Mouse (Mus musculus) frontal cortex, postnatal 10 days (tissue): ENCODE results near the gene Slc25a30.
A peak's percentile ranks its signal among the peaks of the same experiment; 100 is the strongest.
"Not testable (repeated sequence)": the region's sequence is repeated elsewhere in the genome, so short reads cannot be mapped to it uniquely, and the experiment has no call there.

Experiments
- DNase-seq, 2 experiments: peaks; one replicate each; pipeline ENCODE4 v3.0.0; 2022; ENCODE audit warnings: low spot score in 2 of 2, mixed read lengths in 1 of 2

The Slc25a30 gene

DNA sequence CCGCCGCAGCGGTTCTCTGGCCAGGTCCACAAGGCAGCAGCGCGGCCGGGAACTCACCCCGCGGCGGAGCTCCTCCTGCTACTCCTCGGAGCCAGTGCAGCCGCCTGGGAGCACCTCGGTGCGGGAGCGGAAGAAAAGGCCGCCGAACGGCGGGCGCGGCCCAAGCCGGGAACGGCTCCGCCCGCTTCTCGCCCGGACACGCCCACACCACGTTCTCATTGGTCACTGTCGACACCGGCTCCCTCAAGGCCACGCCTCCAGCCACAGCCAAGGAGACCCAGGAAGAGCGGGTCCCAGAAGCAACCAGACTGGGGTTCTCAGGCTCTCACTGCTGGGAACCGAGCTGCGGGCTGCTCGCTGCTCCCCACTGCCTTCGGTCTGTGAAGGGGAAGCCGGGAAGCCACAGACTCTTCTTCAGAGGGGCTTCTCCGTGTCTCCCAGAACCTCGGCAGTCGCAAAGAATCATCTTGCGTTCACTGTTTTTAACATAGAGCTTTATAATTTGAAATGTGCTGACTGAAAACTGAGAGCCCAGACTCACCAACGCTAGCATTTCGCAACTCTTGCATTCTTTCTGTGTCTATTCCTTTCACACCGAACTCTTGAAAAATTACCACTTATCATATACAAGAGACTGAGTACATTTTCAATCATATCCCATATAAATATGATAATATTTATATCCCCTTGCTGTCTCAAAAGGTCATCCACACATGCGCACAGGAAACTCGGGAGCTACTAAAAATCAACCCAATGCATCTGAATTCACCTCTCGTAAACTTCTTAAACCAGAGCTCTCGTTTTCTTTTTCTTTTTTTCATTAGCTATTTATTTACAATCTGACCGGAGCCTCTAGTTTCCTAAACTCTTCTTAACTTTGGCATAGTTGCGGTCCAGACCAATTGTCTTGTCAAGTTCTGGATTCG, at the start of gene Slc25a30:
Gene Slc25a30, minus strand, starts transcription at position 170 of the 926 bp plus-strand sequence.
- DNase-seq = peak; percentile 93 to 96

GRCm38 (mm10) chr14:75836579-75836978, 49.7 kb upstream of the Slc25a30 start:
- no peak for DNase-seq

DNA sequence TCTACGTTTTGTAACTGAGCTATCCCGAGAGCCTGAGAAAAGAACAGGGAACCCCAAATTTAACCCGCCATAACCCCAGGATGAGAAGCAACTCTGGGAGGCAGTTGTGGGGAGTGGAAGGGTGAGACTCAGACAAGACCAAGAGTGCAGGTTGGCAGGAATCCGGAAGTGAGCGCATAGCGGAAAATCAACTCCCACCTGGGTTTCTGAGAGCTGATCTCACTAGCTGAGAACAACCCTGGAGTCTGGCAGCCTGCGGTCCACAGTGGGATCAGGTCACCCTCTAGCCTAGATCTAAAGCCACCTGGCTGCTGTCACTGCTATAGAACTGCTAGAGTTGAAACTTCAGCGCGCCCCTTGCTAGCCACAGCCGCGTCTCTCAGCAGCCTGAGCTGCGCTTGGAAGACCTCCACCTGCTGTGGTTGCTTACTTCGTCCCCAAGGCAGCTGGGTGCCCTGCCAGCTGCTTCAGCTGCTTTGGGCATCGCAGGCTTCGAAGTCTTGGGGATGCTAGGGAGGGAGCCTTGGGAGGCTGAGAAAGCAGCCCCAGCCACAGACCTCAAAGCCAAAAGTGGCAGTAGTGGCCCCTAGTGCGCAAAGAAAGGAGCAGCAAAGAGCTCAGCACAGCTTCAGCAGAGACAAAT, 48.0 kb upstream of the Slc25a30 start:
- no peak for DNase-seq

DNA sequence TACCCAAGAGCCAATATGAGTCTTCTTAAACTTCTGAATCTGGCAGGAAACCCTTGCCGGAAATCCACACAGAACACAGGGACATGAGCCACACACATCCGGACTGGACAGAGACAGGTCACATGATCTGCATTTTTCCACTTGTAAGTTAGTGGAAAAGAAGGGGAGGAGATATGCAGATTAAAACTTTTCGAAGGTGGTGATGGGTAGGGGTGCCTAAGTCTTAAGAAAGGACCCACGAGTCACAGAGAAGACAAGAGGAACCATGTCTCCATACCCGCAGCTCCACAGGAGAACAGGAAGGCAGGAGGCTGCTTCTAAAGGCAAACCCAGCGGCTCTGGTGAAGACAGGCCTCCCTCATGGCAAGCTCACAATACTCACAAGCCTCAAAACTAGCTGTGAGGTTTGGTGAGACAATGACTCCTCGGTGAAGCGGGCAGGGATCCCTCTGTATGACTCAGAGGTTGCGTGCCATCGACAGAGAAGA, 47.5 kb upstream of the Slc25a30 start:
- peak in 1 of 2 experiments; percentile 52 for DNase-seq

- DNase-seq = no peak
Measured at GRCm38 (mm10) chr14:75833546-75834250, 46.9 kb upstream of the Slc25a30 start.

- DNase-seq = no peak
Measured at GRCm38 (mm10) chr14:75832982-75833381, 46.1 kb upstream of the Slc25a30 start.

GRCm38 (mm10) chr14:75832031-75832430, 45.2 kb upstream of the Slc25a30 start:
- no peak for DNase-seq

- DNase-seq = not testable (repeated sequence)
Measured at GRCm38 (mm10) chr14:75829817-75830216, 43.0 kb upstream of the Slc25a30 start.

- DNase-seq = peak; percentile 78 to 86
Measured at GRCm38 (mm10) chr14:75828866-75829806, 42.3 kb upstream of the Slc25a30 start.

DNA sequence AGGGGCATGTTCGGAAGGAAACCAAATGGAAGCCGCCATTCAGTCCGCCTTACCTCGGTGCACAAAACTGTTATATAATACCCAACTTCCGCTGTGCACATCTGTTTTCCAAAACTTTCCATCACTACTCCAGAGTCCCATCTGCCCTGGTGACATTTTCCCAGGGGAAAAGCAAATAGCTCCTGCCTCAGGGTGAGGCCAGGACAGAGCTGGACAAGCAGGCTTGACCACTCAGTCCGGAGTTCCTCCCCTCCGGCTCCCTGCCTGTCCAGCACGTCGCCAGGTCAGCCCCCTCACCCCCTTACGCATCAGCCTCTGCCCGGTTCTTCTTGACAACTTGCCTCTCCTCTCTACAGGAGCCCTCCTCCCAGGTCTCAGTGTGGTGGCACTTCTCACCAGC, 41.4 kb upstream of the Slc25a30 start:
- DNase-seq = no peak

- DNase-seq = no peak
Measured at GRCm38 (mm10) chr14:75826851-75827410, 40.1 kb upstream of the Slc25a30 start.

DNA sequence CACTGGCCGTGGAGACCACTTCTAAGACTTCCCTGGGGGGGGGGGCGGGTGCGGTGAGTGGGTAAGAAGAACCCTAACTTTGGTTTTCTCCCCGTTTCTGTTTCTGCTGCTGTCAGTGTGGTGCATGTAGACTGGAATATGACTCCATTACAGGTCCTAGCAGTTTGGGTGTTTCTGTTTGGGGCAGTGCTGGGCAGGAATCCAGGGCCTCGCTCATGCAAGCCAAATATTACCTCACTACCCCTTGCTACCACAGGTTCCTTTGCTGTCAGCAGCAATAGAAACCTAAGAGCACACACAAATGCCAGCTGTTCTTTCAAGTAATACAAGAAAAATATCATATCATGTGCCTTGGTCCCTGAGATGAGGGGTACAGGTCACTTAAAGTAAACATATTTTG, 33.2 kb upstream of the Slc25a30 start:
- no peak for DNase-seq

DNA sequence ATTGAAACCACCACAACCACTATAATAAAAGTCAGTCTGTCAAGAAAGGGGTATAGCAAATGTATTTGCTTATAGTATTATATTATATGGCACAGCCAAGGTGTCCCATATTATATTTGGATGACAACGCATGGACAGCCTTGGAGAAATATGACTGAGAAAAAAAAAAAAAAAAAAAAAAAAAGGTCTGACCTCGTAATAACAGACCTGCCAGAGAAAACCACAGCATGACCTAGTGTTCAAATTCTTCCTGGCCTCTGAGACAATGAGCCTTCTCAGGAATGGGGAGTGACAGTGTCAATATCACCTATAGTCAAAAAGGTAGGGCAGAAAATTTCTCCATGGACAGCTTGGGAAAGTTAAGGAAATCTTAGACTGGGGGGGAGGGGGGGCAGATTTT, 32.5 kb upstream of the Slc25a30 start:
- no peak for DNase-seq

DNA sequence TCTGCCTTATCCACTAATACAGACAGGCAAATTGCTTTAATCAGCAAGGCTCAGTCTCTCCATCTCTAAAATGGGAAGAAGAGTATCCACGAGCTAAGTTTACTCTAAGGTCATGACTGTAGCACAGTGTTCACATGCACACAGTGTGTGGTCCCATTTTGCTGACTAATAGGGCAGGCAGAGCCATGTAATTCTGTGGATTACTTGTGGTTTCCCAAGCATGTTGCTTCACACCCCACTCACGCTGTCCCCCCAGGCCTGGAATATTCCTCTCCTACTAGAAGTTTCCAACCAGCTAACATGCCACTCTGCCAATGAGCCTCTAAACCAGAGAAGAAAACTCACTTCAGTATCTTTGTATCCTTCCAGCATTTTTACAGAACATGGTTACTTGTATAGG, 31.7 kb upstream of the Slc25a30 start:
- DNase-seq = no peak

- no peak for DNase-seq
Measured at GRCm38 (mm10) chr14:75809931-75810330, 23.1 kb upstream of the Slc25a30 start.

DNA sequence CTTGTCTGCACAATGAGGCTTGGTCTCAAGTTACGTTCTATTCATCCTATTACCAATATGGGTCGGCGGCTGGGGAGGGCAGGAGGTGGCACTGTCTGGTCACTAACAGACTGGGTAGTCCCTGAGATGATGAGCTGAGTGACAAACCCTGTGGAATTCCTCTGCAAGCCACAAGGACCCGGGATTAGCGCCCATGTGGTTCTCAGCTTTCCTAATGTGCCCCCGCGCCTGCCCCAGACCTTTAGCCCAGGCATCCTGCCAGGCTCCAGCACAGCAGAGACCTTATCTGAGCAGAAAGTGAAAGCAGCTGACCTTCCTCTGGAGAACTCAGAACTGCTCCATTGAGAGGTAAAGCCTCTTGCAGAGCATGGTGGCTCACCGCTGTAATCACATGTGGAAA, 21.0 kb upstream of the Slc25a30 start:
- no peak for DNase-seq

DNA sequence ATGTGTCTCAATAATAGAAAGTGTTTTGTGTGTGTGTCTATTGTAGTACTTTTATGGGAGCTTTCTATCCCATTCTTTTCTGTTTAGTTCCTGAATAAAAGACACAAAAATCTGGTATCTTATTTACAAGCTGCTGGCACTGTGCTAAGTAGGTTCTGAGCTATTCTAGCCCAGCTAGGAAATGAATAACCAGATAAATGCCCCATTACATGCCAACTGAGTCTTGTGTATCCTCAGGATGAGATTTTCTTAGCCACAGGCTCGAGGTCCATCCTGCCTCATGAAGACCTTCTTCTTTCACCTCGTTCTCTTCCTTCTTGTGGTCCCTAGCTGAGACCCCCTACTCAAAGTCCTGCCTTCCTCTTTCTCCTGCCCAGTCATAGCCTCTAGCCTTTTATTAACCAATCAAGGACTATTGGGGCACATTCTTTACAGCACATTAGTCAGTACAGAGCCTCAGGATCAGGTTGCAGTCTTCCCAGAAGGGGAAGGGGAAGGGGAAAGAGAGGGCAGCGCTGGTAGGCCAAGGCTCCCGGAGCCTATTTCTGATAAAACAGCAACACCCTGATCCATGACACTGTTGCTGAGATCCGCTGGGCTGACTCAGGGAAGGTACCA, 11.0 kb upstream of the Slc25a30 start:
- no peak for DNase-seq

- DNase-seq = no peak
Measured at GRCm38 (mm10) chr14:75795918-75796317, 9.1 kb upstream of the Slc25a30 start.

GRCm38 (mm10) chr14:75794726-75795125, 7.9 kb upstream of the Slc25a30 start:
- no peak for DNase-seq

- DNase-seq = no peak
Measured at GRCm38 (mm10) chr14:75794324-75794723, 7.5 kb upstream of the Slc25a30 start.
